Mouse (Mus musculus) thymus, adult 2 months (tissue): ENCODE measurements around the gene Sfswap. TPM values are rescaled to one million over a fixed set of nuclear protein-coding genes. Genes with fewer than 3 reads are reported as not detected.

Source experiments
- DNase-seq: peaks from one replicate; pipeline ENCODE4 v3.0.0; 2021
- H3K27ac ChIP-seq: fragments of 200-500 bp; 2 replicates; pipeline ENCODE4 v1.5.1; 2012; ENCODE audit warnings: low read length, control low read depth; ENCODE audit not compliant: control insufficient read depth, insufficient read depth
- H3K27me3 ChIP-seq: fragments of 200-500 bp; 2 replicates; pipeline ENCODE4 v1.6.1; 2012; ENCODE audit warnings: mild to moderate bottlenecking, low read length, moderate library complexity, mixed read lengths; ENCODE audit not compliant: control insufficient read depth, insufficient read depth
- H3K36me3 ChIP-seq: fragments of 200-500 bp; 2 replicates; pipeline ENCODE4 v1.6.1; 2012; ENCODE audit warnings: mild to moderate bottlenecking, low read length, moderate library complexity; ENCODE audit not compliant: control insufficient read depth, insufficient read depth
- H3K4me1 ChIP-seq: fragments of 200-500 bp; replicated peaks from 2 replicates; pipeline ENCODE4 v1.6.1; 2012; ENCODE audit warnings: low read length; ENCODE audit not compliant: control insufficient read depth, insufficient read depth
- H3K4me3 ChIP-seq: fragments of 200-500 bp; 2 replicates; pipeline ENCODE4 v1.5.1; 2012; ENCODE audit warnings: mild to moderate bottlenecking, low read length, control low read depth, moderate library complexity; ENCODE audit not compliant: control insufficient read depth, insufficient read depth
- CTCF ChIP-seq: fragments of 200-500 bp; IDR thresholded peaks from 2 replicates; pipeline ENCODE4 v1.5.1; 2012; ENCODE audit warnings: mild to moderate bottlenecking, control low read depth, low read length, moderate library complexity, borderline replicate concordance; ENCODE audit not compliant: control insufficient read depth, poor library complexity, insufficient read depth; ENCODE audit errors: extremely low read depth
- POLR2A ChIP-seq: fragments of 200-500 bp; IDR thresholded peaks from 2 replicates; pipeline ENCODE4 v1.6.1; 2012; ENCODE audit warnings: mild to moderate bottlenecking, low read length, control low read depth, moderate library complexity; ENCODE audit not compliant: control insufficient read depth, poor library complexity, insufficient read depth; ENCODE audit errors: extremely low read depth
- WGBS: fragments of 180-500 bp; shearing (Covaris S2); methylation state at CpG from one replicate; pipeline ENCODE4 v1.1.7; 2018; 5-methylcytosine and 5-hydroxymethylcytosine counted together
- polyA plus RNA-seq: library from polyadenylated mRNA; depleted of rRNA; stranded (reverse); fragments of >200 nt; gene quantifications from 2 replicates; pipeline ENCODE4 v1.2.3, GENCODE M21; 2012

The Sfswap gene
- polyA plus RNA-seq, 1 experiment = 160 TPM

DNA sequence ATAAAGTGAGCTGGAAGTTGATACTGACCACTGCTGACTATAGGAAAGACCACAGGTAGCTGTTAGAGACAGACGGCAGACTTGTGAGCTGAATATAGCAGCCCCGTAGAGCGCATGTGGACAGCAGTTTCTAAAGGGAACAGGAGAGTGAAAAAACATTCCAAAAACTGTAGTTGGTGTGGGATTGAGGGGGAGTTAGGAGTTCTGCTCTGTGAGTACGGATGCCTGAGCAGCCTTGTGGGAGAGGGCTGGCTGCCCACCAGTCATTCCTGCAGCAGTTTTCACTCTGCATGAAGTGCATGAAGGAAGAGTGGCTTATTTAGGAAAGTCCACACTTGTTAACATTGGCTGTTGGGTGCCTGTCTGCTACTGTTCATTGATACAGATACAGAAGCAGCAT, 37.8 kb downstream of the Sfswap start:
- DNase-seq = no peak
- WGBS = 95% methylated on average over 4 of the region's 4 CpGs
- no peaks in the 10 kb centered on the region for H3K27me3 ChIP-seq

GRCm38 (mm10) chr5:129542236-129542635, 41.2 kb downstream of the Sfswap start:
- TF ChIP-seq POLR2A (no peak), CTCF (no peak)
- H3K4me3 ChIP-seq = no peak overlapping the region
- H3K36me3 ChIP-seq = peaks cover 59% of the 10 kb centered on the region
- no peaks in the 10 kb centered on the region for H3K27me3 ChIP-seq
- H3K4me1 ChIP-seq = no peaks in the 10 kb centered on the region
- 94% methylated on average over 3 of the region's 3 CpGs for WGBS
- H3K27ac ChIP-seq = no peak overlapping the region
- no peak for DNase-seq

More for the DNA sequence above, 37.8 kb downstream of the Sfswap start:
- Histone ChIP-seq H3K4me3 (no peak overlapping the region), H3K4me1 (no peaks in the 10 kb centered on the region), H3K27ac (no peak overlapping the region), H3K36me3 (peaks cover 40% of the 10 kb centered on the region)
- TF ChIP-seq CTCF = no peak

DNA sequence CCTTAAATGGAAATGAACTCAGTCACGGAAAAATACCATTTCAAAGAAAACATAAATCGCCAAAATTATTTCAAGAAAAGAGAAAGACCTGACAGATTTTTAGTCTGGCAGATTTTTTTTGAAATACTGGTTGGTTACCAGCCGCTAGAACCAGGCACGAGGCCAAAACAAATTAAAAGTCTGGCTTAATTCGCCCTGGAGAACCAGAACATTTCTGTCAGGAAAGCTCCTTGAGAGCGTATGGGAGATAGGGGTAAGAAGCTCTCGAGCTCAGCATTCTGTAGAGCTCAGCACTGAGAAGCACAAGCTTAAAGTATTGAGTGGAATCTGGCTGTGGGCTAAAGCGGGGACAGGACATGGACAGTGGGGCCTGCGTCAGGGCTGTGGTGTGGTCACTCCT, 44.8 kb downstream of the Sfswap start:
- no peak for TF ChIP-seq POLR2A
- TF ChIP-seq CTCF = no peak
- Histone ChIP-seq H3K36me3 (peaks cover 74% of the 10 kb centered on the region), H3K27me3 (no peaks in the 10 kb centered on the region), H3K4me3 (no peak overlapping the region), H3K4me1 (no peaks in the 10 kb centered on the region), H3K27ac (no peak overlapping the region)
- DNase-seq = no peak
- WGBS = 96% methylated on average over 9 of the region's 9 CpGs

DNA sequence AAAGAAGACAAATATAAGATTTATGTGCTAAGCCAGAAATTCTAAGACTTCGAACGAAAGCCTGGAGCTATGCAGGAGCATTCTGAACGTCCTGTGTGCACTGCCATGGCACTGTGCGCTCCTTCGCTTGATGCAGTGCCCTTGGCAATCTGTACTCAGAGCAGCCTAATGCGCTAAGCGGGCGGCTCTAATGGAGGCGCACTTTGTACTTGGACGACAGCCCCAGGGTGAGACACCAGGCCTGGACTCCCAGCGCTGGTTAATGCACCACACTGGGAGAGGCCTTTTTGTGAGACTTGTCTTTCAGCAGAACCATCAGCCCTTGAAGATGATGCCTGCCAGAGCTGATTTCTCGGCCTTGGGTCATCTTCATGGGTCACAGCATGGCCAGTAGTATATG, 48.7 kb downstream of the Sfswap start:
- no peak overlapping the region for H3K4me3 ChIP-seq
- TF ChIP-seq POLR2A (no peak), CTCF (no peak)
- H3K27me3 ChIP-seq = no peaks in the 10 kb centered on the region
- H3K36me3 ChIP-seq = peaks cover 75% of the 10 kb centered on the region
- no peak for DNase-seq
- 97% methylated on average over 12 of the region's 12 CpGs for WGBS
- no peak overlapping the region for H3K27ac ChIP-seq
- no peaks in the 10 kb centered on the region for H3K4me1 ChIP-seq

- no peak for DNase-seq
- 98% methylated on average over 6 of the region's 6 CpGs for WGBS
- TF ChIP-seq POLR2A (no peak), CTCF (no peak)
- peaks cover 84% of the 10 kb centered on the region for H3K36me3 ChIP-seq
- no peak overlapping the region for H3K4me3 ChIP-seq
- no peaks in the 10 kb centered on the region for H3K4me1 ChIP-seq
- no peak overlapping the region for H3K27ac ChIP-seq
- no peaks in the 10 kb centered on the region for H3K27me3 ChIP-seq
These were observed 49.8 kb downstream of the Sfswap start for GRCm38 (mm10) chr5:129550790-129551189.

DNA sequence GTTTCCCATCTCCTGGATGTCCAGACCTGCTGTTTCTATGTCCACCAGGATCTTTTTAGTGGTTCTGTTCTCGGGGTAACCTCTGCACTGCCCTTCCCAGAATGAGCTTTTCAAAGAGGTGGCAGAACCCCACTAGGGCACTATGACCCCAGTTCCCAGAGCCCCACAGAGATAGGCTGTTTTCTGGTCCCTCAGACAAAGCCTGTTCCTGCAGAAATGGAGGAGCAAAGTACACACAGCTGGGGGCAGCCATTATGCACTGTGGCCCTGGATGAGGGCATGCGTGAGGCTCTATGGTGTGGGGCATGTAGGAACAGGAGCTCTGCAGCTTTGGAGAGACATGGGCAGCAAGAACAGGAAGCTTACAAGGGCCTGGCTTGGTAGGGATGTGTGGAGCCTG, 51.0 kb downstream of the Sfswap start:
- peaks cover 91% of the 10 kb centered on the region for H3K36me3 ChIP-seq
- no peak overlapping the region for H3K27ac ChIP-seq
- H3K4me1 ChIP-seq = no peaks in the 10 kb centered on the region
- no peak overlapping the region for H3K4me3 ChIP-seq
- no peak for DNase-seq
- TF ChIP-seq CTCF = no peak
- TF ChIP-seq POLR2A = no peak
- WGBS = 97% methylated on average over 2 of the region's 2 CpGs
- H3K27me3 ChIP-seq = no peaks in the 10 kb centered on the region

- no peak for TF ChIP-seq POLR2A
- no peak for TF ChIP-seq CTCF
- Histone ChIP-seq H3K27ac (no peak overlapping the region), H3K27me3 (no peaks in the 10 kb centered on the region), H3K36me3 (peaks cover 89% of the 10 kb centered on the region), H3K4me1 (no peaks in the 10 kb centered on the region), H3K4me3 (no peak overlapping the region)
- WGBS = 95% methylated on average over 6 of the region's 6 CpGs
- DNase-seq = no peak
These were observed 52.6 kb downstream of the Sfswap start for GRCm38 (mm10) chr5:129553642-129554041.
